Mouse (Mus musculus) megakaryocyte, embryonic 14.5 days (primary cell): ENCODE data around the gene Agbl3.

Experiments used
- FLI1 ChIP-seq: IDR thresholded peaks from 2 replicates; pipeline ENCODE4 v1.6.1; 2012; ENCODE audit warnings: low read length, inconsistent platforms, mixed read lengths
- GATA1 ChIP-seq: IDR thresholded peaks from 3 replicates; pipeline ENCODE4 v1.6.1; 2012; ENCODE audit warnings: mixed read lengths, low read length, inconsistent platforms, borderline replicate concordance

- TF ChIP-seq GATA1 (no peak), FLI1 (no peak)
Measured at GRCm38 (mm10) chr6:34760023-34760422, 20.2 kb upstream of the Agbl3 start.
